Mouse (Mus musculus): ENCODE measurements at regions not wholly inside any gene's neighbourhood (a gene's known extent, or its start where the extent isn't known, plus 50 kb on each side); places are given as distances from the start of the nearest gene placed in this dataset.

- TF ChIP-seq MAFK (IDR thresholded peaks at IDR 0.05; ENCODE audit: insufficient read depth, low read depth, low read length) (no peak), ZNF384 (IDR thresholded peaks at IDR 0.05; ENCODE audit: low read depth, low read length) (no peak)
Observed at GRCm38 (mm10) chr4:79670203-79670891, 1163.6 kb upstream of the Tyrp1 start.

Data from ES-E14 (cell line).